Mouse (Mus musculus) CH12F3 (cell line): ENCODE measurements around the gene Tm9sf4.

Experiments
- in situ Hi-C: fragments of 300-500 bp; cut with MboI; formaldehyde crosslinking; loops from 2 replicates; pipeline ENCODE4 v1.14.3; 2020; ENCODE audit warnings: low sequenced_read_pairs

The Tm9sf4 gene

GRCm38 (mm10) chr2:153242156-153242555, 81.1 kb downstream of the Tm9sf4 start:
- in situ Hi-C loops: no loop called here

- in situ Hi-C loops: no loop called here
Observed at GRCm38 (mm10) chr2:153249751-153250150, 88.6 kb downstream of the Tm9sf4 start.

GRCm38 (mm10) chr2:153256604-153257003, 95.5 kb downstream of the Tm9sf4 start:
- in situ Hi-C loops: no loop called here

- in situ Hi-C loops: no loop called here
Observed at GRCm38 (mm10) chr2:153259030-153259863, 98.1 kb downstream of the Tm9sf4 start.
